Mouse (Mus musculus): ENCODE data around the gene Pex6. TPM values are rescaled to one million over a fixed set of nuclear protein-coding genes. Genes with fewer than 3 reads are reported as not detected.

The Pex6 gene
- polyA plus RNA-seq, 1 experiment from 2014 or later = 10.4 TPM

GRCm38 (mm10) chr17:46774131-46774472 lies 62.8 kb downstream of the Pex6 start:
- Histone ChIP-seq H3K9ac (ENCODE audit: low read depth, low read length) (no peak overlapping the region), H3K4me2 (replicated peaks; ENCODE audit: low read depth) (peak overlapping the region; percentile 94), H3K27me3 (replicated peaks; ENCODE audit: control insufficient read depth, insufficient read depth, low read length) (no peaks in the 10 kb centered on the region), H3K9me3 (ENCODE audit: control insufficient read depth) (no peaks in the 10 kb centered on the region), H3K27ac (ENCODE audit: low read depth, low read length) (no peak overlapping the region), H3K4me3 (ENCODE audit: low read depth, low read length) (no peak overlapping the region), H3K4me1 (replicated peaks; ENCODE audit: control insufficient read depth, insufficient read depth, low read length) (no peaks in the 10 kb centered on the region), H3K36me3 (ENCODE audit: control insufficient read depth, insufficient read depth) (peaks cover 48% of the 10 kb centered on the region)
- no peak for TF ChIP-seq CTCF (IDR thresholded peaks at IDR 0.05; ENCODE audit: low read depth)
- ATAC-seq = no peak
- 45% methylated on average over 2 of the region's 2 CpGs for WGBS

GRCm38 (mm10) chr17:46775070-46775469 lies 63.8 kb downstream of the Pex6 start:
- H3K36me3 ChIP-seq (ENCODE audit: control insufficient read depth, insufficient read depth) = peaks cover 56% of the 10 kb centered on the region
- H3K27ac ChIP-seq (ENCODE audit: low read depth, low read length) = no peak overlapping the region
- no peak overlapping the region for H3K4me2 ChIP-seq (replicated peaks; ENCODE audit: low read depth)
- no peaks in the 10 kb centered on the region for H3K4me1 ChIP-seq (replicated peaks; ENCODE audit: control insufficient read depth, insufficient read depth, low read length)
- no peak overlapping the region for H3K4me3 ChIP-seq (ENCODE audit: low read depth, low read length)
- H3K9ac ChIP-seq (ENCODE audit: low read depth, low read length) = no peak overlapping the region
- 89% methylated on average over 9 of the region's 9 CpGs for WGBS
- TF ChIP-seq CTCF (IDR thresholded peaks at IDR 0.05; ENCODE audit: low read depth) = no peak
- no peak for ATAC-seq
- H3K9me3 ChIP-seq (ENCODE audit: control insufficient read depth) = no peaks in the 10 kb centered on the region
- H3K27me3 ChIP-seq (replicated peaks; ENCODE audit: control insufficient read depth, insufficient read depth, low read length) = no peaks in the 10 kb centered on the region

Other genes starting within 250 kb of the Pex6 start
- gene Ttbk1, start 223.8 kb upstream of the Pex6 start, polyA plus RNA-seq (2015; fragmentation: Nextera tagmentation; extraction: Ambion mirVana) = 0.09 and 0.16 TPM in 2 replicates
- 10.9 and 11.1 TPM in 2 replicates for gene Dnph1, start 214.8 kb upstream of the Pex6 start, polyA plus RNA-seq (2015; fragmentation: Nextera tagmentation; extraction: Ambion mirVana)
- gene Cul9, start 165.1 kb upstream of the Pex6 start, polyA plus RNA-seq (2015; fragmentation: Nextera tagmentation; extraction: Ambion mirVana) = 1.3 and 2.0 TPM in 2 replicates
- gene Srf, start 155.3 kb upstream of the Pex6 start, polyA plus RNA-seq (2015; fragmentation: Nextera tagmentation; extraction: Ambion mirVana) = 5.1 and 5.2 TPM in 2 replicates
- 13.7 and 14.7 TPM in 2 replicates for gene Ptk7, start 82.0 kb upstream of the Pex6 start, polyA plus RNA-seq (2015; fragmentation: Nextera tagmentation; extraction: Ambion mirVana)
- 102 and 107 TPM in 2 replicates for gene Klc4, start 65.4 kb upstream of the Pex6 start, polyA plus RNA-seq (2015; fragmentation: Nextera tagmentation; extraction: Ambion mirVana)
- gene Mrpl2, start 65.2 kb upstream of the Pex6 start, polyA plus RNA-seq (2015; fragmentation: Nextera tagmentation; extraction: Ambion mirVana) = 138 and 139 TPM in 2 replicates
- gene Cul7, start 61.1 kb upstream of the Pex6 start, polyA plus RNA-seq (2015; fragmentation: Nextera tagmentation; extraction: Ambion mirVana) = 18.0 and 19.2 TPM in 2 replicates
- 49.0 and 55.6 TPM in 2 replicates for gene Rrp36, start 37.1 kb upstream of the Pex6 start, polyA plus RNA-seq (2015; fragmentation: Nextera tagmentation; extraction: Ambion mirVana)
- gene Mea1, start 32.7 kb upstream of the Pex6 start, polyA plus RNA-seq (2015; fragmentation: Nextera tagmentation; extraction: Ambion mirVana) = 132 and 133 TPM in 2 replicates
- 94.2 and 99.3 TPM in 2 replicates for gene Klhdc3, start 30.5 kb upstream of the Pex6 start, polyA plus RNA-seq (2015; fragmentation: Nextera tagmentation; extraction: Ambion mirVana)
- gene Ppp2r5d, start 6.4 kb upstream of the Pex6 start, polyA plus RNA-seq (2015; fragmentation: Nextera tagmentation; extraction: Ambion mirVana) = 25.9 and 26.5 TPM in 2 replicates
- 0.39 and 0.48 TPM in 2 replicates for gene Gnmt, start 17.7 kb downstream of the Pex6 start, polyA plus RNA-seq (2015; fragmentation: Nextera tagmentation; extraction: Ambion mirVana)
- gene Cnpy3, start 40.8 kb downstream of the Pex6 start, polyA plus RNA-seq (2015; fragmentation: Nextera tagmentation; extraction: Ambion mirVana) = 32.2 and 35.6 TPM in 2 replicates
- gene Ptcra, start 52.2 kb downstream of the Pex6 start, polyA plus RNA-seq (2015; fragmentation: Nextera tagmentation; extraction: Ambion mirVana) = 0.24 and 0.33 TPM in 2 replicates
- 123 and 124 TPM in 2 replicates for gene 2310039H08Rik, start 61.2 kb downstream of the Pex6 start, polyA plus RNA-seq (2015; fragmentation: Nextera tagmentation; extraction: Ambion mirVana)
- 77.1 and 78.5 TPM in 2 replicates for gene Rpl7l1, start 71.2 kb downstream of the Pex6 start, polyA plus RNA-seq (2015; fragmentation: Nextera tagmentation; extraction: Ambion mirVana)
- 2.2 and 2.6 TPM in 2 replicates for gene Bicral, start 147.0 kb downstream of the Pex6 start, polyA plus RNA-seq (2015; fragmentation: Nextera tagmentation; extraction: Ambion mirVana)
- gene Tbcc, start 179.2 kb downstream of the Pex6 start, polyA plus RNA-seq (2015; fragmentation: Nextera tagmentation; extraction: Ambion mirVana) = 40.1 and 40.2 TPM in 2 replicates
- not detected in 2 replicates for gene Prph2, start 199.0 kb downstream of the Pex6 start, polyA plus RNA-seq (2015; fragmentation: Nextera tagmentation; extraction: Ambion mirVana)

All from intestine, postnatal 0 days (tissue).